Mouse (Mus musculus) kidney, postnatal 14 days (tissue): ENCODE results near the gene Evpl.

Source experiments
- DNase-seq: peaks from one replicate; pipeline ENCODE4 v3.0.0; 2022; ENCODE audit warnings: mixed read lengths

The Evpl gene

GRCm38 (mm10) chr11:116255090-116255981 lies 17.5 kb upstream of the Evpl start:
- no peak for DNase-seq

GRCm38 (mm10) chr11:116254627-116255026 lies 16.8 kb upstream of the Evpl start:
- DNase-seq, result peak; percentile 76

GRCm38 (mm10) chr11:116253076-116253600 lies 15.3 kb upstream of the Evpl start:
- DNase-seq, result peak; percentile 55

GRCm38 (mm10) chr11:116250898-116251297 lies 13.0 kb upstream of the Evpl start:
- no peak for DNase-seq

- DNase-seq, result peak; percentile 57
Observed at GRCm38 (mm10) chr11:116247502-116248222, 9.8 kb upstream of the Evpl start.

- DNase-seq, result peak; percentile 44
Observed at GRCm38 (mm10) chr11:116245616-116246015, 7.7 kb upstream of the Evpl start.

- DNase-seq, result peak; percentile 43
Observed at GRCm38 (mm10) chr11:116244580-116244979, 6.7 kb upstream of the Evpl start.

GRCm38 (mm10) chr11:116241744-116242235 lies 3.9 kb upstream of the Evpl start:
- DNase-seq, result peak; percentile 59

GRCm38 (mm10) chr11:116239797-116240196 lies 1.9 kb upstream of the Evpl start:
- DNase-seq, result peak; percentile 38

GRCm38 (mm10) chr11:116234901-116235300 lies 3.0 kb downstream of the Evpl start:
- DNase-seq, result no peak

GRCm38 (mm10) chr11:116232427-116232826 lies 5.5 kb downstream of the Evpl start:
- DNase-seq, result no peak

- DNase-seq, result no peak
Observed at GRCm38 (mm10) chr11:116228699-116229098, 9.2 kb downstream of the Evpl start.

- peak; percentile 88 for DNase-seq
Observed at GRCm38 (mm10) chr11:116226414-116226813, 11.5 kb downstream of the Evpl start.

GRCm38 (mm10) chr11:116222740-116223059 lies 15.2 kb downstream of the Evpl start:
- DNase-seq, result no peak

GRCm38 (mm10) chr11:116221931-116222739 lies 15.7 kb downstream of the Evpl start:
- no peak for DNase-seq

GRCm38 (mm10) chr11:116219885-116220284 lies 18.0 kb downstream of the Evpl start:
- peak; percentile 79 for DNase-seq

- peak; percentile 94 for DNase-seq
Observed at GRCm38 (mm10) chr11:116218737-116219400, 19.0 kb downstream of the Evpl start.

- peak; percentile 76 for DNase-seq
Observed at GRCm38 (mm10) chr11:116218263-116218662, 19.6 kb downstream of the Evpl start.

GRCm38 (mm10) chr11:116216549-116216948 lies 21.3 kb downstream of the Evpl start:
- DNase-seq, result no peak

- no peak for DNase-seq
Observed at GRCm38 (mm10) chr11:116215991-116216390, 21.9 kb downstream of the Evpl start.

GRCm38 (mm10) chr11:116215181-116215580 lies 22.7 kb downstream of the Evpl start:
- no peak for DNase-seq

- DNase-seq, result no peak
Observed at GRCm38 (mm10) chr11:116213877-116214510, 23.9 kb downstream of the Evpl start.
